Mouse (Mus musculus): ENCODE data around the gene Cadm4. TPM values are rescaled to one million over a fixed set of nuclear protein-coding genes. Genes with fewer than 3 reads are reported as not detected.
A peak's percentile ranks its signal among the peaks of the same experiment; 100 is the strongest.
"Not testable (repeated sequence)": the region's sequence is repeated elsewhere in the genome, so short reads cannot be mapped to it uniquely, and the experiment has no call there.

Gene Cadm4
- polyA plus RNA-seq, 1 experiment from 2014 or later, result 4.5 TPM

GRCm38 (mm10) chr7:24507726-24508114 is 25.9 kb downstream of the Cadm4 start:
- DNase-seq (ENCODE audit: low spot score), result no peak
- 1% methylated on average over 20 of the region's 20 CpGs for WGBS
- peaks cover 42% of the 10 kb centered on the region for H3K4me1 ChIP-seq
- peak overlapping the region; percentile 100 for H3K27ac ChIP-seq
- H3K9me3 ChIP-seq (replicated peaks), result no peaks in the 10 kb centered on the region
- peak overlapping the region; percentile 78 for H3K4me3 ChIP-seq
- 0 out of 2 replicates have a peak, but pooled peaks cover 10% of the 10 kb centered on the region for H3K27me3 ChIP-seq (ENCODE audit: low read depth, poor library complexity, severe bottlenecking)
- H3K36me3 ChIP-seq, result peaks cover 25% of the 10 kb centered on the region

GRCm38 (mm10) chr7:24512355-24512754 is 30.5 kb downstream of the Cadm4 start, which contains the start of gene AC161166.1:
Gene AC161166.1 (minus strand): TSS chr7:24512455.
- H3K4me1 ChIP-seq, result peaks cover 9% of the 10 kb centered on the region
- WGBS, result 87% methylated on average over 7 of the region's 7 CpGs
- no peak for DNase-seq (ENCODE audit: low spot score)
- no peak within 1 kb of the TSS for H3K27ac ChIP-seq
- H3K27me3 ChIP-seq (ENCODE audit: low read depth, poor library complexity, severe bottlenecking), result no peaks in the 10 kb centered on the region
- H3K4me3 ChIP-seq, result no peak within 1 kb of the TSS
- H3K9me3 ChIP-seq (replicated peaks), result no peaks in the 10 kb centered on the region
- peaks cover 71% of the 10 kb centered on the region for H3K36me3 ChIP-seq

GRCm38 (mm10) chr7:24516319-24516718 is 34.5 kb downstream of the Cadm4 start:
- WGBS, result 63% methylated on average over 8 of the region's 8 CpGs
- DNase-seq (ENCODE audit: low spot score), result not testable (repeated sequence)

GRCm38 (mm10) chr7:24517077-24517476 is 35.3 kb downstream of the Cadm4 start:
- Histone ChIP-seq H3K36me3 (peaks cover 68% of the 10 kb centered on the region), H3K9me3 (replicated peaks) (no peaks in the 10 kb centered on the region), H3K27me3 (ENCODE audit: low read depth, poor library complexity, severe bottlenecking) (no peaks in the 10 kb centered on the region), H3K4me1 (no peaks in the 10 kb centered on the region; the same call in 1 of the 2 replicates), H3K27ac (no peak overlapping the region), H3K4me3 (no peak overlapping the region)
- no peak for DNase-seq (ENCODE audit: low spot score)
- 63% methylated on average over 5 of the region's 5 CpGs for WGBS

More at GRCm38 (mm10) chr7:24516319-24516718, 34.5 kb downstream of the Cadm4 start:
- H3K4me1 ChIP-seq; H3K4me3 ChIP-seq; H3K9me3 ChIP-seq (replicated peaks); H3K27ac ChIP-seq; H3K27me3 ChIP-seq (ENCODE audit: low read depth, poor library complexity, severe bottlenecking): not testable (repeated sequence)
- H3K36me3 ChIP-seq, result peaks cover 75% of the 10 kb centered on the region

DNA sequence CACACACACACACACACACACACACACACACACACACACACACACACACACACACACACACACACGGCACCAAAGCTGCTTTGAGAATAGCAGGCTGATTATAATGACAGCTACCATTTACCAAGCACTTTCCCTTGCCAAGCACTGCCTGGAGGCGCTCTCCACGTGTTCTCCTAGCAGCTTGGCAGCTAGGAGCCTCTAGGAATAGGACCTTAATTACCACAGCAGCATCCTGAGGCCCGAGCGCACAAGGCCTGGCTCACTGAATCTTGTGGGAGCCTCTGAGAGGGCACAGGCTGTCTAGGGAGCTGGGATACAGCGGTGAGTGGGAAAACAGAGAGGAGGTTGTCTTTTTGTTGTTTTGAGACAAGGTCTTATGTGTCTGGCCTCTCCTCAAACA is 35.8 kb downstream of the Cadm4 start:
- WGBS, result 69% methylated on average over 6 of the region's 6 CpGs
- Histone ChIP-seq H3K27ac (no peak overlapping the region), H3K4me1 (no peaks in the 10 kb centered on the region; the same call in 1 of the 2 replicates), H3K27me3 (ENCODE audit: low read depth, poor library complexity, severe bottlenecking) (no peaks in the 10 kb centered on the region), H3K9me3 (replicated peaks) (no peaks in the 10 kb centered on the region), H3K4me3 (no peak overlapping the region), H3K36me3 (peaks cover 62% of the 10 kb centered on the region)
- DNase-seq (ENCODE audit: low spot score), result no peak

DNA sequence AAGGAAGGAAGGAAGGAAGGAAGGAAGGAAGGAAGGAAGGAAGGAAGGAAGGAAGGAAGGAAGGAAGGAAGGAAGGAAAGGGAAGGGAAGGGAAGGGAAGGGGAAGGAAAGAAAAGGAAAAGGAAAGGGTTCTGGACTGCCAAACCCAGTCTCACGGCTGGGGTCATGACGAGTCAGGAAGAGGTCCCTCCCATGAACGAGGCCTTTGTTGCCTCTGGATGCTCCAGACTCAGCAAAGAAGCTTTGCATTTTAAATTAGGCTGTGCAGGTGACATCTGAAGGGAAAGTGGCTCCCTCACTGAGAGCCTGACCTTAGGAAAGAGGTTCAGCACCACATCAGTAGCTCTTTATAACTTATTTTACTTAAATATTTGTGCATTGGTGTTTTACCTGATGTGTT is 37.3 kb downstream of the Cadm4 start:
- H3K4me3 ChIP-seq, result no peak overlapping the region
- no peak overlapping the region for H3K27ac ChIP-seq
- DNase-seq (ENCODE audit: low spot score), result no peak
- peaks cover 47% of the 10 kb centered on the region for H3K36me3 ChIP-seq
- WGBS, result 67% methylated on average over 3 of the region's 3 CpGs
- no peaks in the 10 kb centered on the region for H3K9me3 ChIP-seq (replicated peaks)
- H3K27me3 ChIP-seq (ENCODE audit: low read depth, poor library complexity, severe bottlenecking), result no peaks in the 10 kb centered on the region
- H3K4me1 ChIP-seq, result no peaks in the 10 kb centered on the region; the same call in 1 of the 2 replicates

- H3K9me3 ChIP-seq (replicated peaks); H3K27me3 ChIP-seq (ENCODE audit: low read depth, poor library complexity, severe bottlenecking); H3K4me1 ChIP-seq; DNase-seq (ENCODE audit: low spot score); H3K4me3 ChIP-seq; H3K27ac ChIP-seq: not testable (repeated sequence)
- peaks cover 38% of the 10 kb centered on the region for H3K36me3 ChIP-seq
- WGBS, result 90% methylated on average over 10 of the region's 10 CpGs
Observed at GRCm38 (mm10) chr7:24520054-24520453, 38.2 kb downstream of the Cadm4 start.

DNA sequence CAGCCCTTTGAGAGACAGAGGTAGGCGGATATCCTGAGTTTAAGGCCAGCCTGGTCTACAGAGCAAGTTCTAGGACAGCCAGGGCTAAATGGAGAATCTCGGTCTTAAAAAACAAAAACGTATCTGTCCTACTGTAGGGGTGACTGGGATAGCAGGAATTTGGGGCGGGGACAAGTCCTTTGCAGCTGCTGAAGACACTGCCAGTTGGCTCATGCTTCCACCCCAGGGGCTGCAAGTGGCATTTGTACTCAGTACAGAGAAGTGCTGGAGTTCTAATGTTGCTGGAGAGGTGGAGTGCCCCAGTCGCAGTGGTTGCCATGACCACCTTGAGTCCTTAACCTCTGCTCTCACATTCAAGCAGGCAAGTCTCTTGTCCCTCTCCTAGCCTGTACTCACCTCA is 41.0 kb downstream of the Cadm4 start:
- Histone ChIP-seq H3K27ac (no peak overlapping the region), H3K27me3 (ENCODE audit: low read depth, poor library complexity, severe bottlenecking) (no peaks in the 10 kb centered on the region), H3K36me3 (peaks cover 11% of the 10 kb centered on the region), H3K4me3 (no peak overlapping the region), H3K9me3 (replicated peaks) (no peaks in the 10 kb centered on the region), H3K4me1 (no peaks in the 10 kb centered on the region)
- DNase-seq (ENCODE audit: low spot score), result no peak
- WGBS, result 66% methylated on average over 5 of the region's 5 CpGs

DNA sequence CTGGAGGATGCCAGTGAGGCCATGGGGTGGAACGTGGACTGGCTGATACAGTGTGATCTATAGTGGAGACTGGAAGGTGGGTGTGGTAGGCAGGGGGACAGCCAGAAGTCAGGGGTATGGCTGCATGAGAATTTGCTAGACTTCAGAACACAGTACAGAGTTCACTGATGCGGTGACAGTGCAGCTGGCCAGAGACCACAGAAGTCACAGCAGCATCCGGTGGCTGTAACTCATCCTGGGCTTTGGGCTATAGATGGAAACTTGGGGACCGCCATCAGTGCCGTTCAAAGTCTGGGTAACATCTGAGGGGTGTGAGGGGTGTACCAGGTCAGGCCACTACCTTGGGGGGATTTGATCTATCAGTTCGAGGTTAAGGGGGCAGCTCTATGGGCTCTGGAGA is 41.9 kb downstream of the Cadm4 start:
- peaks cover 2% of the 10 kb centered on the region for H3K36me3 ChIP-seq
- H3K27ac ChIP-seq, result no peak overlapping the region
- 85% methylated on average over 6 of the region's 6 CpGs for WGBS
- H3K9me3 ChIP-seq (replicated peaks), result no peaks in the 10 kb centered on the region
- H3K27me3 ChIP-seq (ENCODE audit: low read depth, poor library complexity, severe bottlenecking), result no peaks in the 10 kb centered on the region
- H3K4me3 ChIP-seq, result no peak overlapping the region
- no peak for DNase-seq (ENCODE audit: low spot score)
- no peaks in the 10 kb centered on the region for H3K4me1 ChIP-seq

GRCm38 (mm10) chr7:24524978-24525377 is 43.2 kb downstream of the Cadm4 start:
- DNase-seq (ENCODE audit: low spot score), result no peak
- no peak overlapping the region for H3K27ac ChIP-seq
- 80% methylated on average over 6 of the region's 6 CpGs for WGBS

DNA sequence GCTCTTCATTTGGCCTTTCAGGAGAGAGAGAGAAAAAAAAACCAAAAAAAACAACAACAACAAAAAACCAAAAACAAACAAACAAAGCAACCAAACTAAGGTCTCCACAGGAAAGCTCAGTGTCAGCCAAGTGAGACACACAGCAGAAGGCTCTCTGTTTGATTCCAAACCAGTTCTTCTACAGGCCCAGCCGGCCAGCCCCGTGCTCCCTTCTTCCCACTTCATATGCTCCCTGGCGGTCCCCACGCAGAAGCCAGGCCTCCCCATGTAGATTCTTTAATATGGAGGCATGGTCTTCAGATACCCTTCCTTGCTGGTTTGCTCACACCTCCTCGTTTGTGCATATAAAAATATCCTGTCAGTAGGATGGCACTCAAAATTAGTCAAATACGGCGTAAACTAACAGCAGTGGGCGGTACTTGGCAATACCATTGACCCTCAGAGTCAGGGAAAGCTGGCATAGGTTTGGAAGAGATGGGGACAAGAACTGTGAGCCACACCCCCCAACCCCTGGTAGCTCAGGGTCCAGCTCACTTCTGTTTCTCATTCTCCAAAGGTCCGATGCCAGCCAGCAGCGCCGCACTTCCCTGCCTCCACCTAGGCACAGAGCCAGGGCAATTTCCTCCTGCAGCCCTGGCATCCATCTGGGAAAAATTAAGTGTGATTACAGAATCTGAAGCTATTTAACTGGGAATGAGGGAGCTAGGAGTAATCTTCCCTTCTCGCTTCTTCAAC is 44.0 kb downstream of the Cadm4 start:
- no peaks in the 10 kb centered on the region for H3K36me3 ChIP-seq
- H3K4me1 ChIP-seq, result peaks cover 8% of the 10 kb centered on the region
- no peaks in the 10 kb centered on the region for H3K9me3 ChIP-seq (replicated peaks)
- no peak overlapping the region for H3K27ac ChIP-seq
- no peak for DNase-seq (ENCODE audit: low spot score)
- H3K4me3 ChIP-seq, result no peak overlapping the region
- no peaks in the 10 kb centered on the region for H3K27me3 ChIP-seq (ENCODE audit: low read depth, poor library complexity, severe bottlenecking)
- 90% methylated on average over 12 of the region's 12 CpGs for WGBS

More at GRCm38 (mm10) chr7:24524978-24525377, 43.2 kb downstream of the Cadm4 start:
- no peaks in the 10 kb centered on the region for H3K36me3 ChIP-seq
- H3K27me3 ChIP-seq (ENCODE audit: low read depth, poor library complexity, severe bottlenecking), result no peaks in the 10 kb centered on the region
- no peak overlapping the region for H3K4me3 ChIP-seq
- no peaks in the 10 kb centered on the region for H3K9me3 ChIP-seq (replicated peaks)
- peaks cover 7% of the 10 kb centered on the region for H3K4me1 ChIP-seq

- peaks cover 14% of the 10 kb centered on the region for H3K36me3 ChIP-seq
- no peak overlapping the region for H3K27ac ChIP-seq
- 94% methylated on average over 11 of the region's 11 CpGs for WGBS
- H3K4me1 ChIP-seq, result peaks cover 32% of the 10 kb centered on the region
- H3K4me3 ChIP-seq, result no peak overlapping the region; the same call in 1 of the 2 replicates
- no peak for DNase-seq (ENCODE audit: low spot score)
- H3K9me3 ChIP-seq (replicated peaks), result no peaks in the 10 kb centered on the region
- H3K27me3 ChIP-seq (ENCODE audit: low read depth, poor library complexity, severe bottlenecking), result peaks cover 20% of the 10 kb centered on the region
Observed at GRCm38 (mm10) chr7:24528861-24529260, 47.0 kb downstream of the Cadm4 start.

DNA sequence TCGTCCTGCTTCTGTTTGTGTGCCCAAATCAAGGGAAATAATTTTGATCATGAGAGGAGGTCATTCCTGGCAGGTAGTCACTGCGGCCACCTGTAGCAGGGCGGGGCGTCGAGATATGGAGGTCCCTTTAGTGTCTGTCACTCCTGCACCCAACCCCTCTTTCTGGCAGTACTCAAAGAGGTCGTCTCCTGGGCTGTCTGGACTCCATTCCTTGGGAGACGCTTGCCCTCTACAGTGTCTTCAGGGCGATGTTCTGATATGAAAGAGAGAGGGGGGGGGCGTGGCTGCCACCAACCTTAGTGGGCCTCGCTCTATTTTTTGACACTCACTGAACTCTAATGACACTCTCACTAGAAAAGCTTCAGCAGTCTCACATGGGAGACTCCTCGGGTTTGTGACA is 47.8 kb downstream of the Cadm4 start:
- peaks cover 21% of the 10 kb centered on the region for H3K36me3 ChIP-seq
- WGBS, result 62% methylated on average over 11 of the region's 11 CpGs
- no peaks in the 10 kb centered on the region for H3K9me3 ChIP-seq (replicated peaks)
- peak overlapping the region; percentile 92; the same call in 1 of the 2 replicates for H3K27ac ChIP-seq
- no peak for DNase-seq (ENCODE audit: low spot score)
- H3K27me3 ChIP-seq (ENCODE audit: low read depth, poor library complexity, severe bottlenecking), result peaks cover 27% of the 10 kb centered on the region
- peak overlapping the region; percentile 64 for H3K4me3 ChIP-seq
- peaks cover 39% of the 10 kb centered on the region for H3K4me1 ChIP-seq

All from limb, embryonic 10.5 days (tissue).